Mouse (Mus musculus): Measurements from ENCODE around the gene Crxos. TPM values are rescaled to one million over a fixed set of nuclear protein-coding genes. Genes with fewer than 3 reads are reported as not detected.

The Crxos gene
- polyA plus RNA-seq, 1 experiment = not detected

- H3K27ac ChIP-seq (ENCODE audit: insufficient read depth, low read length) = no peak overlapping the region
Observed at GRCm38 (mm10) chr7:15881831-15882230, 586 bp upstream of the Crxos start.

GRCm38 (mm10) chr7:15884127-15884526 lies 1.7 kb downstream of the Crxos start:
- H3K36me3 ChIP-seq (ENCODE audit: control insufficient read depth, insufficient read depth, low read length, poor library complexity, severe bottlenecking) = no peaks in the 10 kb centered on the region
- TF ChIP-seq CTCF (IDR thresholded peaks at IDR 0.05; ENCODE audit: low read depth, low read length) = no peak
- TF ChIP-seq POLR2A (IDR thresholded peaks at IDR 0.05; ENCODE audit: insufficient read depth, low read length) = no peak
- no peak for TF ChIP-seq EP300 (IDR thresholded peaks at IDR 0.05; ENCODE audit: insufficient read depth, low read depth, low read length)

More at GRCm38 (mm10) chr7:15881831-15882230, 586 bp upstream of the Crxos start:
- H3K27me3 ChIP-seq (ENCODE audit: control insufficient read depth, insufficient read depth, low read length, poor library complexity, severe bottlenecking) = no peaks in the 10 kb centered on the region
- no peaks in the 10 kb centered on the region for H3K9me3 ChIP-seq (replicated peaks; ENCODE audit: control insufficient read depth, insufficient read depth, low read length, poor library complexity, severe bottlenecking)
- peaks cover 2% of the 10 kb centered on the region for H3K4me1 ChIP-seq (ENCODE audit: control insufficient read depth, insufficient read depth, low read length)
- TF ChIP-seq EP300 (IDR thresholded peaks at IDR 0.05; ENCODE audit: insufficient read depth, low read depth, low read length) (no peak), CTCF (IDR thresholded peaks at IDR 0.05; ENCODE audit: low read depth, low read length) (no peak), POLR2A (IDR thresholded peaks at IDR 0.05; ENCODE audit: insufficient read depth, low read length) (no peak)
- no peak overlapping the region for H3K9ac ChIP-seq (ENCODE audit: low read depth, poor library complexity, severe bottlenecking)
- H3K36me3 ChIP-seq (ENCODE audit: control insufficient read depth, insufficient read depth, low read length, poor library complexity, severe bottlenecking) = no peaks in the 10 kb centered on the region
- H3K4me3 ChIP-seq (ENCODE audit: low read depth, low read length) = no peak overlapping the region

DNA sequence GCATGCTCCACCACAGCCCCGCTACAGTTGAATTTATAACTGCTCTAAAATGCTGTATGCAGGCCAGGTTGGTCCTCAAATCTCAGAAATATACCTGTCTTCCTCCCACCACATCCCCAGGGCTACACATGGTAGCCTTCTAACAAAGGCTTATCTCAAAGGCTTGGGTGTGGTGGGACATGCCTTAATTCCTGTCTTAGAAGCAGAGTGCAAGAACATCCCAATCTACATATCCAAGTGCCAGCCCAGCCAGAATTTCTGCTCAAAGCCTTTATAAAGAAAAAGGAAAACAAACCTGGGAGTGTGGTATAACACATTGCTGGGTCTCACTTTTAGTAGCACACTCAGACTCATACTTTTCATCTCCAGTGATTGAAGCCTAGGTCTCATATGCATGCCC lies 11.8 kb downstream of the Crxos start:
- Histone ChIP-seq H3K27me3 (ENCODE audit: control insufficient read depth, insufficient read depth, low read length, poor library complexity, severe bottlenecking) (no peaks in the 10 kb centered on the region; the same call in 1 of the 2 replicates), H3K4me3 (ENCODE audit: low read depth, low read length) (no peak overlapping the region), H3K27ac (ENCODE audit: insufficient read depth, low read length) (no peak overlapping the region), H3K36me3 (ENCODE audit: control insufficient read depth, insufficient read depth, low read length, poor library complexity, severe bottlenecking) (no peaks in the 10 kb centered on the region), H3K4me1 (ENCODE audit: control insufficient read depth, insufficient read depth, low read length) (no peaks in the 10 kb centered on the region), H3K9me3 (replicated peaks; ENCODE audit: control insufficient read depth, insufficient read depth, low read length, poor library complexity, severe bottlenecking) (no peaks in the 10 kb centered on the region), H3K9ac (ENCODE audit: low read depth, poor library complexity, severe bottlenecking) (no peak overlapping the region)
- TF ChIP-seq EP300 (IDR thresholded peaks at IDR 0.05; ENCODE audit: insufficient read depth, low read depth, low read length) (no peak), CTCF (IDR thresholded peaks at IDR 0.05; ENCODE audit: low read depth, low read length) (no peak), POLR2A (IDR thresholded peaks at IDR 0.05; ENCODE audit: insufficient read depth, low read length) (no peak)

More at GRCm38 (mm10) chr7:15884127-15884526, 1.7 kb downstream of the Crxos start:
- no peak overlapping the region for H3K27ac ChIP-seq (ENCODE audit: insufficient read depth, low read length)
- H3K4me3 ChIP-seq (ENCODE audit: low read depth, low read length) = no peak overlapping the region
- no peaks in the 10 kb centered on the region for H3K9me3 ChIP-seq (replicated peaks; ENCODE audit: control insufficient read depth, insufficient read depth, low read length, poor library complexity, severe bottlenecking)
- no peaks in the 10 kb centered on the region for H3K27me3 ChIP-seq (ENCODE audit: control insufficient read depth, insufficient read depth, low read length, poor library complexity, severe bottlenecking)
- peaks cover 2% of the 10 kb centered on the region for H3K4me1 ChIP-seq (ENCODE audit: control insufficient read depth, insufficient read depth, low read length)
- H3K9ac ChIP-seq (ENCODE audit: low read depth, poor library complexity, severe bottlenecking) = no peak overlapping the region

DNA sequence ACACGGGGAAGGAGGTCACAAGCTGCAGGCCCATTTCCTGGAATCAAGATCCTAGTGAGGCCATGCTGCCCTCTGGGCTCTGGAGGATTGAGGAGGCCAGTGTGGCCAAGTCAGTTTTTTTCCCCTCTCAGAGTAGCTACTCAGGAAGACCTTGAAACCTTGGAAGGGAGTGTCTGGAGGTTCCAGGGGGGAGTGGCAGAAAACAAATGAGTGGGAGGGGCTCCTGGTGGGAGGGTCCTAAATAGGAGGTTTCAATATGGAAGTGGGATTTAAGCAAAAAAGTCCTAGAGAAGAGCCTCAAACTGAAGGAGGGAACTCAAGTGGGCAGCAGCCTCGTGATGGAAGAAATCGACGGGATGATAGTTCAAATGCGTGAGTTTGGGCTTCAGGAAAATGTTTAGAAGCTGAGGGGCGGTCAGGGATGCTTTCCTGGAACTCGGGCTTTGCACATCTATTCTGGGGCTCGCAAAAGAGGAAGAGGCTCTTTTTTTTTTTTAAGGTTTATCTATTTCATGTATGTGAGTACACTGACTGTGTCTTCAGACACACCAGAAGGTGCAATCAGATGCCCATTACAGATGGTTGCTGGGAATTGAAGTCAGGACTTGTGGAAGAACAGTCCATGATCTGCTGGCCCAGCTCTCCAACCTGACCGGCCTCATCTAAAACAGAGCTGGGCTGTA lies 19.1 kb downstream of the Crxos start:
- Histone ChIP-seq H3K9me3 (replicated peaks; ENCODE audit: control insufficient read depth, insufficient read depth, low read length, poor library complexity, severe bottlenecking) (0 out of 2 replicates have a peak, but pooled peaks cover 2% of the 10 kb centered on the region), H3K4me3 (ENCODE audit: low read depth, low read length) (no peak overlapping the region), H3K27ac (ENCODE audit: insufficient read depth, low read length) (no peak overlapping the region), H3K36me3 (ENCODE audit: control insufficient read depth, insufficient read depth, low read length, poor library complexity, severe bottlenecking) (no peaks in the 10 kb centered on the region), H3K9ac (ENCODE audit: low read depth, poor library complexity, severe bottlenecking) (no peak overlapping the region), H3K4me1 (ENCODE audit: control insufficient read depth, insufficient read depth, low read length) (no peaks in the 10 kb centered on the region), H3K27me3 (ENCODE audit: control insufficient read depth, insufficient read depth, low read length, poor library complexity, severe bottlenecking) (no peaks in the 10 kb centered on the region; the same call in 1 of the 2 replicates)
- no peak for TF ChIP-seq EP300 (IDR thresholded peaks at IDR 0.05; ENCODE audit: insufficient read depth, low read depth, low read length)
- TF ChIP-seq CTCF (IDR thresholded peaks at IDR 0.05; ENCODE audit: low read depth, low read length) = no peak
- no peak for TF ChIP-seq POLR2A (IDR thresholded peaks at IDR 0.05; ENCODE audit: insufficient read depth, low read length)

GRCm38 (mm10) chr7:15905861-15906260 lies 23.4 kb downstream of the Crxos start:
- Histone ChIP-seq H3K4me1 (ENCODE audit: control insufficient read depth, insufficient read depth, low read length) (no peaks in the 10 kb centered on the region), H3K9ac (ENCODE audit: low read depth, poor library complexity, severe bottlenecking) (no peak overlapping the region)
- TF ChIP-seq POLR2A (IDR thresholded peaks at IDR 0.05; ENCODE audit: insufficient read depth, low read length) (no peak), EP300 (IDR thresholded peaks at IDR 0.05; ENCODE audit: insufficient read depth, low read depth, low read length) (no peak)

GRCm38 (mm10) chr7:15906602-15907001 lies 24.2 kb downstream of the Crxos start:
- Histone ChIP-seq H3K4me1 (ENCODE audit: control insufficient read depth, insufficient read depth, low read length) (no peaks in the 10 kb centered on the region), H3K9me3 (replicated peaks; ENCODE audit: control insufficient read depth, insufficient read depth, low read length, poor library complexity, severe bottlenecking) (0 out of 2 replicates have a peak, but pooled peaks cover 2% of the 10 kb centered on the region), H3K27ac (ENCODE audit: insufficient read depth, low read length) (no peak overlapping the region), H3K4me3 (ENCODE audit: low read depth, low read length) (no peak overlapping the region), H3K27me3 (ENCODE audit: control insufficient read depth, insufficient read depth, low read length, poor library complexity, severe bottlenecking) (no peaks in the 10 kb centered on the region), H3K36me3 (ENCODE audit: control insufficient read depth, insufficient read depth, low read length, poor library complexity, severe bottlenecking) (no peaks in the 10 kb centered on the region), H3K9ac (ENCODE audit: low read depth, poor library complexity, severe bottlenecking) (no peak overlapping the region)
- TF ChIP-seq EP300 (IDR thresholded peaks at IDR 0.05; ENCODE audit: insufficient read depth, low read depth, low read length) = no peak
- TF ChIP-seq POLR2A (IDR thresholded peaks at IDR 0.05; ENCODE audit: insufficient read depth, low read length) = no peak
- no peak for TF ChIP-seq CTCF (IDR thresholded peaks at IDR 0.05; ENCODE audit: low read depth, low read length)

More at GRCm38 (mm10) chr7:15905861-15906260, 23.4 kb downstream of the Crxos start:
- Histone ChIP-seq H3K9me3 (replicated peaks; ENCODE audit: control insufficient read depth, insufficient read depth, low read length, poor library complexity, severe bottlenecking) (0 out of 2 replicates have a peak, but pooled peaks cover 2% of the 10 kb centered on the region), H3K27me3 (ENCODE audit: control insufficient read depth, insufficient read depth, low read length, poor library complexity, severe bottlenecking) (no peaks in the 10 kb centered on the region), H3K27ac (ENCODE audit: insufficient read depth, low read length) (no peak overlapping the region), H3K36me3 (ENCODE audit: control insufficient read depth, insufficient read depth, low read length, poor library complexity, severe bottlenecking) (no peaks in the 10 kb centered on the region), H3K4me3 (ENCODE audit: low read depth, low read length) (no peak overlapping the region)
